Mouse (Mus musculus): ENCODE measurements at regions not wholly inside any gene's neighbourhood (a gene's known extent, or its start where the extent isn't known, plus 50 kb on each side); places are given as distances from the start of the nearest gene placed in this dataset.

GRCm38 (mm10) chr12:106273591-106273990 is 263.6 kb downstream of the Vrk1 start:
- no peak for TF ChIP-seq TAL1 (IDR thresholded peaks at IDR 0.05; ENCODE audit: low read length)
- no peak for TF ChIP-seq GATA1 (IDR thresholded peaks at IDR 0.05; ENCODE audit: low read length)
